Mouse (Mus musculus) myocyte (in vitro differentiated cells): ENCODE results near the gene 4921539E11Rik. TPM values are rescaled to one million over a fixed set of nuclear protein-coding genes. Genes with fewer than 3 reads are reported as not detected.

Source experiments
- H3K27me3 ChIP-seq: one replicate; pipeline ENCODE4 v1.6.1; 2011; ENCODE audit not compliant: control insufficient read depth, insufficient read depth, insufficient read length
- H3K36me3 ChIP-seq: one replicate; pipeline ENCODE4 v1.6.1; 2011; ENCODE audit not compliant: control insufficient read depth, insufficient read depth
- H3K4me2 ChIP-seq: one replicate; pipeline ENCODE4 v1.6.1; 2011; ENCODE audit warnings: low read depth, control low read depth
- H3K4me3 ChIP-seq: one replicate; pipeline ENCODE4 v1.5.1; 2011; ENCODE audit warnings: mild to moderate bottlenecking, control low read depth, moderate library complexity
- H3K79me2 ChIP-seq: one replicate; pipeline ENCODE4 v1.6.1; 2011; ENCODE audit not compliant: control insufficient read depth, insufficient read depth
- H3ac ChIP-seq: one replicate; pipeline ENCODE4 v1.6.1; 2011; ENCODE audit not compliant: control insufficient read depth, insufficient read length
- CEBPB ChIP-seq: IDR thresholded peaks from 2 replicates; pipeline ENCODE4 v1.6.1; 2011; ENCODE audit warnings: mild to moderate bottlenecking, moderate library complexity; ENCODE audit not compliant: poor library complexity, insufficient read depth, severe bottlenecking
- E2F4 ChIP-seq: IDR thresholded peaks from one replicate; pipeline ENCODE4 v1.6.1; 2011; ENCODE audit warnings: mild to moderate bottlenecking, control low read depth, moderate library complexity; ENCODE audit not compliant: insufficient read depth
- MAX ChIP-seq: IDR thresholded peaks from one replicate; pipeline ENCODE4 v1.6.1; 2011; ENCODE audit warnings: low read depth, mild to moderate bottlenecking, control low read depth
- MYOD1 ChIP-seq, 3 experiments: IDR thresholded peaks; one replicate each; pipeline ENCODE4 v1.6.1; 2011; ENCODE audit warnings: control low read depth in 2 of 3, low read depth in 2 of 3, mild to moderate bottlenecking in 2 of 3, moderate library complexity in 1 of 3; ENCODE audit not compliant: insufficient read length in 2 of 3, control insufficient read depth in 1 of 3
- MYOG ChIP-seq, 3 experiments: IDR thresholded peaks; one replicate each; pipeline ENCODE4 v1.6.1; 2011; ENCODE audit warnings: control low read depth in 2 of 3, low read depth in 2 of 3, mild to moderate bottlenecking in 2 of 3; ENCODE audit not compliant: insufficient read length in 2 of 3, control insufficient read depth in 1 of 3, insufficient read depth in 1 of 3
- POLR2A ChIP-seq: IDR thresholded peaks from one replicate; pipeline ENCODE4 v1.6.1; 2011; ENCODE audit warnings: low read depth, mild to moderate bottlenecking, control low read depth, moderate library complexity; ENCODE audit not compliant: insufficient read length
- POLR2AphosphoS2 ChIP-seq: IDR thresholded peaks from one replicate; pipeline ENCODE4 v1.6.1; 2011; ENCODE audit warnings: low read depth, control low read depth; ENCODE audit not compliant: insufficient read length
- REST ChIP-seq: IDR thresholded peaks from one replicate; pipeline ENCODE4 v1.6.1; 2011; ENCODE audit warnings: mild to moderate bottlenecking, control low read depth, moderate library complexity; ENCODE audit not compliant: insufficient read depth, insufficient read length
- SRF ChIP-seq: IDR thresholded peaks from one replicate; pipeline ENCODE4 v1.6.1; 2011; ENCODE audit warnings: low read depth; ENCODE audit not compliant: control insufficient read depth, insufficient read length
- TCF12 ChIP-seq: IDR thresholded peaks from one replicate; pipeline ENCODE4 v1.6.1; 2011; ENCODE audit warnings: mild to moderate bottlenecking, control low read depth; ENCODE audit not compliant: poor library complexity, insufficient read depth, severe bottlenecking
- TCF3 ChIP-seq: IDR thresholded peaks from one replicate; pipeline ENCODE4 v1.6.1; 2011; ENCODE audit warnings: low read depth, control low read depth; ENCODE audit not compliant: insufficient read length
- USF1 ChIP-seq: IDR thresholded peaks from one replicate; pipeline ENCODE4 v1.6.1; 2011; ENCODE audit warnings: low read depth, mild to moderate bottlenecking, control low read depth, moderate library complexity
- polyA plus RNA-seq: library from polyadenylated mRNA; unstranded; fragments of >200 nt; fragmentation: generic; extraction: Trizol; gene quantifications from one replicate; pipeline ENCODE4 v1.2.1, GENCODE M21; 2012; ENCODE audit warnings: missing spikeins

The 4921539E11Rik gene
- polyA plus RNA-seq, 1 experiment, result not detected

DNA sequence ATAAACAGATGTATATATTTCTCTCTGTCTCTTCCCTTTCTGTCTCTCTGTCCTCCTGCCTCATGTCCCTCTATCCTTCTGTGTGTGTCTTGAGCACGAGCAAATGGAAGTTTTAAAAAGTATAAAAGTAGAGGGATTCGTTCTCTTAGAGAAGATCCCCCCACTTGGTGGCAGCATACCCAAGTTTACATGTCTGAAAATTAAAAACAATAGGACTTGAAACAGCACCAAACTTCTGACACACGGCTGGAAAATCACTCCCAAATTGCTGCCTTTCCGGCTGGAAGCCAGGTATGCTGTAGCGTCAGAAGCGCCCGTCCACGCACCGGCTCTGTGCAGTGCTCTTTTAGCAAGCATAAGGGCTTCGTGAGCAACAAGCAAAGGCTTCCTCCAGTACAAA is 8.7 kb upstream of the 4921539E11Rik start:
- no peak overlapping the region for H3K4me2 ChIP-seq
- TF ChIP-seq MYOG (IDR thresholded peaks at IDR 0.05; ENCODE audit: control insufficient read depth in 1 of 3, insufficient read depth in 1 of 3, insufficient read length in 2 of 3, low read depth in 2 of 3) (no peak), POLR2AphosphoS2 (no peak), TCF12 (no peak), MAX (no peak), MYOD1 (IDR thresholded peaks at IDR 0.05; ENCODE audit: control insufficient read depth in 1 of 3, insufficient read length in 2 of 3, low read depth in 2 of 3) (no peak), CEBPB (no peak), USF1 (no peak), REST (no peak), E2F4 (no peak), POLR2A (no peak), SRF (no peak), TCF3 (no peak)
- H3K79me2 ChIP-seq, result no peaks in the 10 kb centered on the region
- H3K27me3 ChIP-seq, result peaks cover 3% of the 10 kb centered on the region
- no peak overlapping the region for H3K4me3 ChIP-seq
- H3ac ChIP-seq, result no peak overlapping the region
- no peaks in the 10 kb centered on the region for H3K36me3 ChIP-seq

GRCm38 (mm10) chr4:103288342-103288741 is 2.3 kb downstream of the 4921539E11Rik start:
- TF ChIP-seq SRF (no peak), CEBPB (no peak), MYOD1 (IDR thresholded peaks at IDR 0.05; ENCODE audit: control insufficient read depth in 1 of 3, insufficient read length in 2 of 3, low read depth in 2 of 3) (no peak), USF1 (no peak), POLR2A (no peak), TCF12 (no peak), MYOG (IDR thresholded peaks at IDR 0.05; ENCODE audit: control insufficient read depth in 1 of 3, insufficient read depth in 1 of 3, insufficient read length in 2 of 3, low read depth in 2 of 3) (no peak), REST (no peak), POLR2AphosphoS2 (no peak), E2F4 (no peak)
- Histone ChIP-seq H3K4me2 (no peak overlapping the region), H3K79me2 (no peaks in the 10 kb centered on the region), H3K27me3 (no peaks in the 10 kb centered on the region), H3K36me3 (no peaks in the 10 kb centered on the region), H3ac (no peak overlapping the region), H3K4me3 (no peak overlapping the region)

DNA sequence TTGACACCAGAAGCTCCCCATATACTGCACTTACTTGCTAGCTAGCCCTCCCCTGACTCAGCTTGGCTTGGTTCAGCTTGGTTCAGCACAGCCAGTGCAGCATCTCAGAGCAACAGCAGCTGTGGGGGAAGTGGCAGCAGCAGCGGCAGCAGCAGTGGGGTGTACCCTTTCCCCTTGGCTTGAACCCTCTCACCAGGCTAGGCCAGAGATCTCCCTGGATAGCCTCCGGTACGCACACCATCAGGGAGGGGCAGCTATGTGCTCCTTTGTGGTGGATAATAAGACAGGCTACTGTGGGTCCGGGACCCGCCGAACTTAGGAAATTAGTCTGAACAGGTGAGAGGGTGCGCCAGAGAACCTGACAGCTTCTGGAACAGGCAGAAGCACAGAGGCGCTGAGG is 17.6 kb downstream of the 4921539E11Rik start:
- Histone ChIP-seq H3K79me2 (no peaks in the 10 kb centered on the region), H3K4me3 (no peak overlapping the region), H3K36me3 (no peaks in the 10 kb centered on the region), H3K27me3 (no peaks in the 10 kb centered on the region), H3K4me2 (no peak overlapping the region), H3ac (no peak overlapping the region)
- TF ChIP-seq POLR2AphosphoS2 (no peak), SRF (no peak), REST (no peak), TCF12 (no peak), TCF3 (no peak), MYOD1 (IDR thresholded peaks at IDR 0.05; ENCODE audit: control insufficient read depth in 1 of 3, insufficient read length in 2 of 3, low read depth in 2 of 3) (no peak)

- Histone ChIP-seq H3K4me2 (no peak overlapping the region), H3ac (no peak overlapping the region), H3K27me3 (no peaks in the 10 kb centered on the region), H3K36me3 (no peaks in the 10 kb centered on the region), H3K4me3 (no peak overlapping the region), H3K79me2 (no peaks in the 10 kb centered on the region)
- TF ChIP-seq USF1, result no peak
- no peak for TF ChIP-seq MYOD1 (IDR thresholded peaks at IDR 0.05; ENCODE audit: control insufficient read depth in 1 of 3, insufficient read length in 2 of 3, low read depth in 2 of 3)
- no peak for TF ChIP-seq POLR2AphosphoS2
- TF ChIP-seq TCF3, result no peak
- no peak for TF ChIP-seq MYOG (IDR thresholded peaks at IDR 0.05; ENCODE audit: control insufficient read depth in 1 of 3, insufficient read depth in 1 of 3, insufficient read length in 2 of 3, low read depth in 2 of 3)
- no peak for TF ChIP-seq POLR2A
- TF ChIP-seq TCF12, result no peak
- TF ChIP-seq REST, result no peak
- no peak for TF ChIP-seq MAX
- TF ChIP-seq E2F4, result no peak
- no peak for TF ChIP-seq CEBPB
Measured at GRCm38 (mm10) chr4:103269336-103269735, 21.3 kb downstream of the 4921539E11Rik start.

DNA sequence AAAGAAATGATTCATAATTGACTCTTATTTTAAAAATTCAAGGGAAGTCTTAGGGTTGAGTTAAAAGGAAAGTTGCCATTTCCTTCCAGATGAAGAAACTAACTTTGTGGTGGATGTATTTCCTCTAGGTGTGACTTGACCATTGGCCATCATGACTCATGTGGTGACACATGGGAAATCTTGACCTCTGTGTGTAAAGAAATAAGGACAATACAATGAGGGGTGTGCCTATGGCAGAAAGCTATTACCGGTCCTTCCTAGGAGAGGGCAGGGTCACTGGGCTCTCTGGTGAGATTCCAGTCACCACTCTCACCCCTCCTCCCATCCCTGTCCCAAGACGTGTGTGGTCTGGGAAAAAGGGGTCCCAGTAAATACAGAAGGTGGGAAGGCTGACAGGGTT is 25.5 kb downstream of the 4921539E11Rik start:
- TF ChIP-seq REST (no peak), MAX (no peak), TCF3 (no peak), CEBPB (no peak), MYOG (IDR thresholded peaks at IDR 0.05; ENCODE audit: control insufficient read depth in 1 of 3, insufficient read depth in 1 of 3, insufficient read length in 2 of 3, low read depth in 2 of 3) (no peak), SRF (no peak)
- Histone ChIP-seq H3K4me2 (no peak overlapping the region), H3K36me3 (no peaks in the 10 kb centered on the region), H3ac (no peak overlapping the region), H3K4me3 (no peak overlapping the region), H3K27me3 (no peaks in the 10 kb centered on the region), H3K79me2 (no peaks in the 10 kb centered on the region)
